Mouse (Mus musculus): ENCODE results near the gene Kif26a. TPM values are rescaled to one million over a fixed set of nuclear protein-coding genes. Genes with fewer than 3 reads are reported as not detected.
A peak's percentile ranks its signal among the peaks of the same experiment; 100 is the strongest.

The Kif26a gene
- polyA plus RNA-seq, 1 experiment = not detected

DNA sequence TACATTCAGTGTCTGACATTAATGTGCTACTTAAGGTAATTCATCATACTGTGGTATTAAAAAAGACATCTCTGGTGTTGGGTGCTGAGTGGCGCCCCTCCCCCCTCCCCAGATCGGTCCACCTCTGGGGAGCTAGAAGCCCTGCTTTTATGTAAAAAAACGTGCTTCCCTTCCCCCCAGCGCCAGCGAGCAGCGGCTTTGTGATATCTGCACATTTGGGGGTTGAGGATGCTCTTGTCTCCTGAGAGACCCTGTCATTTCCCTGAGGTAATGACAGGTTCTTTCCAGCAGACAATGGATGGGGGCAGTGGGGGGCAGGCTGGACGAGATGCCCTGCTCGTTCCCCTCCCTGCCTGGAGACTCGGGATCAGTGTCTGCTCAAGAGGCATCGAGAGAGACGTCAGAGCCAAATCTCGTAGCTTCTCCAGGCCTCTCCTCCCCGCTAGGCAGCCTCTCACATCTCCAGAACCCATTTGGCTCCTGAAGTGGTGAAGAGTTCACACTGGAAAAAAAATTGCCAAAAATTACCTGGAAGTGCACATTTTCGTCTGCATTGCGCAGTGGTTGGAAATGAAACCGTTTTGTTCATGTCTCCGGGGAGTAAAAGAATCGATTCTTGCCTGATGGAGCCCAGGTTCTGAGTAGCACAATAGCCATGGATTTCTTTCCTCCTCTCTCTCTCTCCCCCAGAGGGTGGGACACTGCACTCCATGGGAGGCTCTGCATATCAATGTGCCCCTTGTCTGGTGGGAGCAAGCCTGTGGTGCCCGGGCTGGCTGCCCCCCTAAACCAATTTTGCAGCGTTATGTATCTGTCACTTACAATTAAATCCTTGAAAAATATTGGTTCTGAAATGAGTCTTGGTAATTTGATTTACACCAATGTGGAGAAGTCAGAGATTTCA lies 24.9 kb downstream of the Kif26a start:
- Histone ChIP-seq H3K4me1 (ENCODE audit: control insufficient read depth, insufficient read depth, low read length) (peaks cover 40% of the 10 kb centered on the region), H3K4me3 (ENCODE audit: insufficient read depth, low read depth, low read length) (no peak overlapping the region), H3K27ac (ENCODE audit: insufficient read depth, low read depth, low read length) (peak overlapping the region; percentile 44; the same call in 1 of the 2 replicates)
- WGBS = 36% methylated on average over 20 of the region's 20 CpGs
- TF ChIP-seq CTCF (IDR thresholded peaks at IDR 0.05; ENCODE audit: insufficient read depth, low read depth, low read length) = no peak
- TF ChIP-seq POLR2A (IDR thresholded peaks at IDR 0.05; ENCODE audit: insufficient read depth, low read depth, low read length) = no peak

DNA sequence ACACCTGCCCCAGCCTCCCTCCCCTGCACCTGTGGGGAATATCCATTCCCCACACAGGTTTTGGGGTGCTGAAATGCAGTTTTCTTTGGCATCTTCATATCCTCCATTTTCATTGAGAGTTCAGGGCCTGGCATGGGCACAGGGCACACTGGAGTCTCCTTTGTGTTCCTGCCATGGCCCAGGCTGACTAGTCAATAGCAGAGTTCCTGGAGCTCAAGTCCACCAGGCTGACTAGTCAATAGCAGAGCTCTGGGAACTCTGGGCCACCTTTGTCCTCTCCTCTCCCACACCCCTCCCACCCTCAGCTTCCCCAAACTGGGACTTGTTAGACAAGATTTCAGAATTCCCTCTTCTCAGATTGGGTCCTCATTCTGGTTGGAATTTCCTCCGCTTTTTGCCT lies 25.6 kb downstream of the Kif26a start:
- Histone ChIP-seq H3K27ac (ENCODE audit: insufficient read depth, low read depth, low read length) (no peak overlapping the region), H3K4me3 (ENCODE audit: insufficient read depth, low read depth, low read length) (no peak overlapping the region), H3K4me1 (ENCODE audit: control insufficient read depth, insufficient read depth, low read length) (peaks cover 40% of the 10 kb centered on the region)
- no peak for TF ChIP-seq CTCF (IDR thresholded peaks at IDR 0.05; ENCODE audit: insufficient read depth, low read depth, low read length)
- no peak for TF ChIP-seq POLR2A (IDR thresholded peaks at IDR 0.05; ENCODE audit: insufficient read depth, low read depth, low read length)
- WGBS = 90% methylated on average over 1 of the region's 1 CpGs

DNA sequence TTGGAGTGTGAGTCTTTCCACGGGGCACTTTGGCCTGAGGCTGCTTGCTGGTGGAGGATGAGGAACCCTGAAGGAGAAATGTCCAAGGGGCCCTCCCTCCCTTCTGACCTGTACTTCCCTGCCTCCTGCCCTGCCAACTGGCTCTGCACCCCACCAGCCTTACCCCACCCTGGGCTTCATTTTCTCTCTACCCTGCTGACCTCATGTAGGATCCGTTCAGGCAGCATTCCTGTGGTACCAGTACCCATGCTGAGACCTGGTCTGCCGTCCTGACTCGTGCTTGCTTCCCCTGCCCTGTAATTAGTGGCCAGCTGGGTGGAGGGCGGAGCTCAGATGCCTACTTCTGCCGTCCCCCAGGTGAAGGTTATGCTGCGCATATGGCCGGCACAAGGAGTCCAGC lies 26.2 kb downstream of the Kif26a start:
- TF ChIP-seq POLR2A (IDR thresholded peaks at IDR 0.05; ENCODE audit: insufficient read depth, low read depth, low read length) = no peak
- no peak; the same call in 1 of the 2 replicates for TF ChIP-seq CTCF (IDR thresholded peaks at IDR 0.05; ENCODE audit: insufficient read depth, low read depth, low read length)
- peaks cover 39% of the 10 kb centered on the region for H3K4me1 ChIP-seq (ENCODE audit: control insufficient read depth, insufficient read depth, low read length)
- H3K4me3 ChIP-seq (ENCODE audit: insufficient read depth, low read depth, low read length) = no peak overlapping the region
- no peak overlapping the region for H3K27ac ChIP-seq (ENCODE audit: insufficient read depth, low read depth, low read length)
- WGBS = 70% methylated on average over 8 of the region's 8 CpGs

DNA sequence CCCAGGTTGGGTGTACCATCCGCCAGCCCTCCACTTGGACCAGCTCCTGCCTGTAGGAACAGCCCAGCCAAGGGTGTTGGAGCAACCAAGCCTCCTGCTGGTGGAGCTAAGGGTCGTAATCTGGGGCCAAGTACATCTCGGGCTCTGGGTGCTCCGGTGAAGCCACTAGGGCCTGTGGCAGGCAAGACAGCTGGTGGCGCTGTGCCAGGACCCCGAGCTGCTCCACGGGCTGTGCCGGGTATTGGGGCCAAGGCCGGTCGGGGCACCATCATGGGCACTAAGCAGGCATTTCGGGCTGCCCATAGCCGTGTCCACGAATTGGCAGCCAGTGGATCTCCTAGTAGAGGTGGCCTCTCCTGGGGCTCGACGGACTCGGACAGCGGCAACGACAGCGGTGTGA lies 31.7 kb downstream of the Kif26a start:
- no peak overlapping the region for H3K27ac ChIP-seq (ENCODE audit: insufficient read depth, low read depth, low read length)
- 82% methylated on average over 19 of the region's 19 CpGs for WGBS
- peaks cover 16% of the 10 kb centered on the region for H3K4me1 ChIP-seq (ENCODE audit: control insufficient read depth, insufficient read depth, low read length)
- no peak overlapping the region for H3K4me3 ChIP-seq (ENCODE audit: insufficient read depth, low read depth, low read length)
- TF ChIP-seq CTCF (IDR thresholded peaks at IDR 0.05; ENCODE audit: insufficient read depth, low read depth, low read length) = no peak
- no peak for TF ChIP-seq POLR2A (IDR thresholded peaks at IDR 0.05; ENCODE audit: insufficient read depth, low read depth, low read length)

DNA sequence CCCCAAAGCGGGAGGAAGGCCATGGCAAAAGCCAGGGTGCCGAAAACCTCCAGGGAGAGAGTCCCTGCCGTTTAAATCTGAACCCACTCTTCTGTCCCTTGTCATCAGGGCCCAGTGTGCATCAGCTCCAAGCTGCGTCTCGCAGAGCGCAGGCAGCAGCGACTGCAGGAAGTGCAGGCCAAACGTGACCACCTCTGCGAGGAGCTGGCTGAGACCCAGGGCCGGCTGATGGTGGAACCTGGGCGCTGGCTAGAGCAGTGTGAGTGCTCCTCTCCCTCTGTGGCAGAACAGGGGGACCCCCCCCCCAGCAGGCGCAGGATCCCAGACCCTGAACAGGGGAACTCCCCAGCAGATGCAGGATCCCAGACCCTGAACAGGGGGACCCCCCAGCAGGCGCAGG lies 33.7 kb downstream of the Kif26a start:
- Histone ChIP-seq H3K27ac (ENCODE audit: insufficient read depth, low read depth, low read length) (no peak overlapping the region), H3K4me1 (ENCODE audit: control insufficient read depth, insufficient read depth, low read length) (peaks cover 31% of the 10 kb centered on the region), H3K4me3 (ENCODE audit: insufficient read depth, low read depth, low read length) (no peak overlapping the region)
- 84% methylated on average over 13 of the region's 13 CpGs for WGBS
- TF ChIP-seq POLR2A (IDR thresholded peaks at IDR 0.05; ENCODE audit: insufficient read depth, low read depth, low read length) (no peak), CTCF (IDR thresholded peaks at IDR 0.05; ENCODE audit: insufficient read depth, low read depth, low read length) (no peak)

DNA sequence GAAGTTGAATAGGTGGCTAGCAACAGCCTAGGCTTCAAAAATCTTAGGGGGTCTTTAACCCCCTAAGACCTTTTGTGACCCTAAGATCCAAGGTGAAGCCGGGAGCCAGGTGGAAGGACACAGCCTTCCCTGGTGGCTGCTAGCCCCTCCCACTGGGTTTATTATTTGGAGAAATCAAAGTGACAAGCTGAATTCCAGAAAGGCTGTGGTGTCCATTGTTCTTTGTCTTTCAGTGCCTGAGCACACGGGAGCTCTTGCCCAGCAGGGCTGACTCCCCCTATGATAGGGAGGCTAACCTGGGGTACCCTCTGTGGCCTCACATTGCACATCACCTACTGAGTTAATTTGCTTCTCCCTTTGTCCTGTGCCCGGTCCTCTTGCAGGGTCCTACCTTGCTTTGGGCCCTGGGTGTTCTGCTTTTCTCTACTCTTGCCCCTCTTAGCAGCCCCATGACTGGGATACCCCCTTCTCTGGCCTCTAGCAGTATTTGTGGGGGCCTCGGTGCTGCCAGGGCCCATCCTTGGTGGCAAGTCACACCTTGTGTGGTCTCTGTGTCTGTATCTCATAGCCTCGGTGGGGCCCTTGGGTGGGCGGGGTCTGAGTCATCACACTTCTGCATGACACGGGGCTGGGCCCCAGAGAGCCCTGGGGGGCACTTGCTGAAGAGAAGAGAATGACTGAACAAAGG lies 36.1 kb downstream of the Kif26a start:
- Histone ChIP-seq H3K4me1 (ENCODE audit: control insufficient read depth, insufficient read depth, low read length) (peaks cover 32% of the 10 kb centered on the region), H3K27ac (ENCODE audit: insufficient read depth, low read depth, low read length) (no peak overlapping the region), H3K4me3 (ENCODE audit: insufficient read depth, low read depth, low read length) (no peak overlapping the region)
- TF ChIP-seq POLR2A (IDR thresholded peaks at IDR 0.05; ENCODE audit: insufficient read depth, low read depth, low read length) = no peak
- TF ChIP-seq CTCF (IDR thresholded peaks at IDR 0.05; ENCODE audit: insufficient read depth, low read depth, low read length) = no peak
- 61% methylated on average over 7 of the region's 7 CpGs for WGBS

DNA sequence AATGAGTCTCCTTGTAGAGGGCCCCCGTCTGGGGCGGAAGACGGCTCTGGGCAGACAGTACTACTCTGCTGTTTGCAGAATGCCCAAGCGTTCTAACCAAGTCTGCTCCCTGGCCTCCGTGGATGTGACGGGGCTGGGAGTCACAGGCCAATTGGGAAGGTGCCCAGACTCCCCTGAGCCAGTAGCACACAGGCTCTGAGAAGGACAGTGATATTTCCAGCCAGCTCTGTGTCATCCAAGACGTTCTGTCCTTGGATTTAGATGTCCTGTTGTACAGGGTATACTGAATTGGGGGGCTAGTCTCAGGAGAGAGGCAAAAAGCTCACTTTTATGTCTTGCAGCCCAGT lies 36.6 kb downstream of the Kif26a start:
- no peak for TF ChIP-seq CTCF (IDR thresholded peaks at IDR 0.05; ENCODE audit: insufficient read depth, low read depth, low read length)
- TF ChIP-seq POLR2A (IDR thresholded peaks at IDR 0.05; ENCODE audit: insufficient read depth, low read depth, low read length) = no peak
- no peak overlapping the region for H3K27ac ChIP-seq (ENCODE audit: insufficient read depth, low read depth, low read length)
- H3K4me3 ChIP-seq (ENCODE audit: insufficient read depth, low read depth, low read length) = no peak overlapping the region
- 53% methylated on average over 7 of the region's 7 CpGs for WGBS
- H3K4me1 ChIP-seq (ENCODE audit: control insufficient read depth, insufficient read depth, low read length) = peaks cover 32% of the 10 kb centered on the region

DNA sequence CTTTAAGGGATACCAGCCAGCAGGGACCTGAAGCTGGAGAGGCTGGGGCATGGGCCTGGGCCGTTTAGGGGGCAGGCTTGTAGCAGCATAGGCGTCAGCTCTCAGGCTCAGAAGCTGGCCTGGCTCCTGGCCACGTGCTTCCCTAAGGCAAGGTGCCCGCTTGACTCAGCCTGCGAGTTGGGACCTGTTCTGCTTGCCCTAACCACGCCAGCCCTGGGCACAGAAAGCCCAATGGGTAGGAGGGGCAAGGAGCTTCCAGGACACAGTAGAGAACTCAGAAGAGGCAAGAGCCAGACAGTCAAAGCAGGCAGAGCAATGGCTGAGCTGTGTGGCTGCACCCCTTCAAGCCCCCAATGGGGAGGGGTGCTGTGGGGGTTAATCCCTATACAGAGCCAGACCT lies 37.7 kb downstream of the Kif26a start:
- no peak for TF ChIP-seq CTCF (IDR thresholded peaks at IDR 0.05; ENCODE audit: insufficient read depth, low read depth, low read length)
- TF ChIP-seq POLR2A (IDR thresholded peaks at IDR 0.05; ENCODE audit: insufficient read depth, low read depth, low read length) = no peak
- Histone ChIP-seq H3K27ac (ENCODE audit: insufficient read depth, low read depth, low read length) (no peak overlapping the region), H3K4me1 (ENCODE audit: control insufficient read depth, insufficient read depth, low read length) (peaks cover 32% of the 10 kb centered on the region), H3K4me3 (ENCODE audit: insufficient read depth, low read depth, low read length) (no peak overlapping the region)
- WGBS = 53% methylated on average over 6 of the region's 6 CpGs

DNA sequence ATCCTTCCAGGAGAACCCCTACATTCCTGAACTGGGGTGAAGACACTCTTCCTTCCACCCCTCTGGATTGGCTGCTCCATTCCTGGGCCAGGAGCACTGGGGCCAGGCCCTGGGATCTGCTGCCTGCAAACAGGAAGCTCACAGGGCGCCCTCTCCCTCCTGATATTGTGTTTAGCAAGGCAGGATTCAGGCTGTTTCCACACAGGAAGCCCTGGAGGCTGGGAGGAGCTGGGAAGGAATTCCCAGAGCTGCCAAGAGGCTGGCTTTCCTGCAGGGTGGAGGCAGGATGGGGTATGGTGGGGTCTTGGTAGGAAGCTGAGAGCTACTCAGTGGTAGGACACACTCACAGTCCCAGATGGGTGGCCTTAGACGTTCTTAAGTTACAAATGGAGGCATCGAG lies 38.4 kb downstream of the Kif26a start:
- H3K27ac ChIP-seq (ENCODE audit: insufficient read depth, low read depth, low read length) = no peak overlapping the region
- 58% methylated on average over 3 of the region's 3 CpGs for WGBS

More for the DNA sequence above, 38.4 kb downstream of the Kif26a start:
- no peak overlapping the region for H3K4me3 ChIP-seq (ENCODE audit: insufficient read depth, low read depth, low read length)
- TF ChIP-seq CTCF (IDR thresholded peaks at IDR 0.05; ENCODE audit: insufficient read depth, low read depth, low read length) (no peak), POLR2A (IDR thresholded peaks at IDR 0.05; ENCODE audit: insufficient read depth, low read depth, low read length) (no peak)
- H3K4me1 ChIP-seq (ENCODE audit: control insufficient read depth, insufficient read depth, low read length) = peaks cover 32% of the 10 kb centered on the region

Data from olfactory bulb, adult 2 months (tissue).